Mouse (Mus musculus) liver, embryonic 18 days (tissue): ENCODE results near the gene Cyb5d1. TPM values are rescaled to one million over a fixed set of nuclear protein-coding genes. Genes with fewer than 3 reads are reported as not detected.

Source experiments
- polyA plus RNA-seq: library from polyadenylated mRNA; depleted of rRNA; stranded (reverse); fragments of >200 nt; gene quantifications from 2 replicates; pipeline ENCODE4 v1.2.3, GENCODE M21; 2012; rRNA removed

Cyb5d1 gene
- 8.2 and 9.5 TPM in 2 replicates for polyA plus RNA-seq

DNA sequence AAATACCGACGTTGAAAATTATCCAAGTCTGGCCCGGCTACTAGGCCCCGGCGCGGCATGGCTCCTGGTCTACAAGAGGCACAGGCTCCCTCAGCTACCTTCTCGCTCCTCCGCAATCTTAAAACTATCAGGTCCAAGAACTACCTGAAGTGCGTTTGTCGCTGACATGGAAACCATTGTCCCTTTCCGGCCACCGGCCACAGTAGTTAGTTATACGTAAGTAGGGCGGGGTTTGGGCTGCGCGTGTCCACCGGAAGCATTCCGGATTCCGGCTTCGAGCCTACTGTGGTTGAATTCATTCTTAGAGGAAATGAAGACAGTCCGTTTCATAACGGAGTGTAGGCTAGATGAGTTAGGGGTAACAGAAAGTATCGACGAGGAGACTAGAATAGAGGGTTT, at the start of gene Cyb5d1, which contains the start of gene Naa38:
Gene Cyb5d1, minus strand, starts transcription at position 397 of the 399 bp plus-strand sequence.
Gene Naa38, plus strand, starts transcription at position 253 of the 399 bp plus-strand sequence.

DNA sequence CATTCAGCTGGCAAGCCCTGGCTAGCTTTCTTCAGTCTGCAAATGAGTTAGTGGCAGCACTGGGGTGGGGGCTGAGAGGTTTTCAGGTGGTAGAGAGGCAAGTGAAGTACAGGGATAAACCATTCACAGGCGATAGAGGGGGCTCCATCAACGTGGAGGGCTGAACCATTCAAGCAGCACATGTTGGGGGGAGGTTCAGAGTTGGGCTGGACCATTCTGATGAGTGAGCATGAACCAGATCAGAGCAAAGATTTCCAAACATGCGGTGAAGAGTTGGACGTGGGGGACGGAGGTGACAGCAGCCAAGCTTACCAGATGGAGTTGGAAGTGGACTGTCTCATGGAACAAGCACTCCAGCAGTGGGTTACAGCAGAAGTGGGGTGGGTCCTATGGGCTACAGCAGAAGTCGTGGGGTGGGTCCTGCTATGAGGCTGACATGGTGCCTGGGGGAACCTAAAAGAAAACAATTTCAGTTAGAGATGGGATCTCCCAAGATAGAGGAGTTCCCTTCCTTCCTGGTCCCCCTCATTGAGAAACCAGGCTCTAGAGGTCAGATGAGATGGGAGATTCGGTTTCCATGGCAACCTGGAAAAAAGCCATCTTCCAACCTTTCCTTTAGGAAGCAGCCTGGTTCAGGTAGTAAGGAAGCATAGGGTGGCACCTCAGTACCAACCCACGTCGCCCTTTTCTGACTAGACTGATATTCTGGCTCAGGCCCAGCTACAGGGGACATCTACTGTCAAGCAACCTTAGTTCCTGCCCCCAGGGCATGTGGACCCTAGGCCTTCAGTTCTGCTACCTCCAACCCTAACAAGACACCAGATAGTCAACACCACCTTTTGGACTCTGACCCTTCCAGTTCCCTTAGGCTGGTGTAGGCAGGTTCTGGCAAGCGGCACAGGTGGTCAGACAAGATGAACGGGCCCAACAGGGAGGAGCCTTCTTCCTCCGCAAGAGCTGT, 18.1 kb upstream of the Cyb5d1 start, which contains the start of gene Kdm6b:
Gene Kdm6b, minus strand, starts transcription at position 455 of the 961 bp plus-strand sequence.

DNA sequence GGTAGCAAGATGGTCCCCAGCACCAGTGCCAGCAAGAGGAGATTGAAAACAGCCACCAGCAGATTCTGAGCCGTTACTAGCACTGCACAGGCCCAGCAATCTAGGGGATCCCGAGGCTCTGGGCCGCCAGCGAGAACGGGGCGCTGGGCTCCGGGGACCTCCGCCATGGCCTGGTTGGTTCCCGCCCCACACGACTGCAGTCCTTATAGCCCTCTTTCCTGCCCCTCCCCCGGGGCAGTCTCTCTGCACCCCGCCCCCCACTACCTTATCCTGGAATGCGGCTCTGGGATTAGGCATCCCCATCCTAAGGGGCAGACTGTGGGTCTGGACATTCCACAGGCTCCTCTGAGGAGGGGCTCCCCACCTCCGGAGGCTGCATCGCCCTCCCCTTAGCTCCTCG, 2.6 kb upstream of the Cyb5d1 start, which contains the start of gene Tmem88:
Gene Tmem88, minus strand, starts transcription at position 176 of the 400 bp plus-strand sequence.

DNA sequence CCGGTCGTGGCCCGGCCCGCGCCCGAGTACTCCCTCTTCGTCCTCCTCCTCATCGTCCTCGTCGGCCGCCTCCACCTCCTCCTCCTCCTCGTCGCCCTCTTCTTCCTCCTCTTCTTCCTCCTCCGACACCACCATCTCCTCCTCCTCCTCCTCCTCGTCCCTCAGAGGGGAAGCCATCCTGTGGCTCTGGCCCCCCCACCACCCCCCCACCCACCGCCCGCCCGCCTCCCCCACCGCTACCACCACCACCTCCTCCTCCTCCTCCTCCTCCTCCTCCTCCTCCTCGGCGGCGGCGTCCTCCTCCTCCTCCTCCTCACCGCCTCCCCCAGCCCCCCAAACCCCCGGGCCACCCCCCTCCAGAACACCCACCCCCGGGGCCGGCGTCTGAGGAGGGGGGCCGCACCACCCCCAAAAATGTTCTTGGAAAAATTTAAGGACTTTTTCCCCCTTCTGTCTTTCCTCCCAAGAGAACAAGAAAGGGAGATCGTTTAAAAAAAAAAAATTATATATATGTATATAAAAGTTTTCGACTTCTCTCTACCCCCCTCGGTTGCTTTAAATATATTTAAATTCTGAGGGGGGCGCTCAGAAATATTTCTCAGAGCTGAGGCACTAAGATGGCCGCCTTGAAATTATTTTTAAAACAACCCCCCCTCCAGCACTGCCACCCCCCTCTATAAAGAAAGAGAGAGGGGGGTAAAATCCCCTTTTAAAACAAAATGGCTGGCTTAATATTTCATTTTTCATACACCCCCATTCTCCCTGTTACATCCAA, 26.0 kb downstream of the Cyb5d1 start, which contains the start of gene Chd3:
Gene Chd3, minus strand, starts transcription at position 192 of the 775 bp plus-strand sequence.

Other genes with a start within 250 kb of the Cyb5d1 start
- not detected in 2 replicates for gene Alox12b, start 238.6 kb downstream of the Cyb5d1 start, polyA plus RNA-seq
- 0.01 TPM in 1 of 2 replicates, not detected in the other for gene Alox8, start 197.8 kb downstream of the Cyb5d1 start, polyA plus RNA-seq
- under 0.01 TPM in 1 of 2 replicates, not detected in the other for gene Gucy2e, start 158.6 kb downstream of the Cyb5d1 start, polyA plus RNA-seq
- 5.7 and 6.8 TPM in 2 replicates for gene Cntrob, start 71.9 kb downstream of the Cyb5d1 start, polyA plus RNA-seq
- gene Trappc1, start 71.7 kb downstream of the Cyb5d1 start, polyA plus RNA-seq = 44.6 and 47.5 TPM in 2 replicates
- gene Kcnab3, start 69.4 kb downstream of the Cyb5d1 start, polyA plus RNA-seq = 0.18 and 0.22 TPM in 2 replicates
- gene Rnf227, start 55.2 kb downstream of the Cyb5d1 start, polyA plus RNA-seq = 0.41 and 0.54 TPM in 2 replicates
- gene Chd3, start 26.2 kb downstream of the Cyb5d1 start, polyA plus RNA-seq = 33.5 and 44.3 TPM in 2 replicates
- 61.1 and 63.4 TPM in 2 replicates for gene Naa38, start 144 bp downstream of the Cyb5d1 start, polyA plus RNA-seq
- 6.4 and 7.4 TPM in 2 replicates for gene Tmem88, start 2.6 kb upstream of the Cyb5d1 start, polyA plus RNA-seq
- 1.1 and 1.6 TPM in 2 replicates for gene Kdm6b, start 18.0 kb upstream of the Cyb5d1 start, polyA plus RNA-seq
- 0.20 and 0.22 TPM in 2 replicates for gene Dnah2, start 153.5 kb upstream of the Cyb5d1 start, polyA plus RNA-seq
- 0.58 and 0.60 TPM in 2 replicates for gene Efnb3, start 164.6 kb upstream of the Cyb5d1 start, polyA plus RNA-seq
- 6.5 and 6.7 TPM in 2 replicates for gene Wrap53, start 184.6 kb upstream of the Cyb5d1 start, polyA plus RNA-seq
- 51.0 and 51.9 TPM in 2 replicates for gene Trp53, start 184.7 kb upstream of the Cyb5d1 start, polyA plus RNA-seq
- gene Atp1b2, start 210.3 kb upstream of the Cyb5d1 start, polyA plus RNA-seq = 5.7 and 7.2 TPM in 2 replicates
- gene Shbg, start 222.3 kb upstream of the Cyb5d1 start, polyA plus RNA-seq = 2.6 and 2.9 TPM in 2 replicates
- gene Sat2, start 226.4 kb upstream of the Cyb5d1 start, polyA plus RNA-seq = 7.3 and 7.7 TPM in 2 replicates
- gene Fxr2, start 237.4 kb upstream of the Cyb5d1 start, polyA plus RNA-seq = 17.5 and 22.6 TPM in 2 replicates